Mouse (Mus musculus): Measurements from ENCODE around the gene B4galt5.

- TF ChIP-seq CTCF (IDR thresholded peaks at IDR 0.05; ENCODE audit: low read depth) (no peak), EP300 (IDR thresholded peaks at IDR 0.05; ENCODE audit: low read depth) (no peak)
Observed at GRCm38 (mm10) chr2:167331432-167331921, 17.5 kb downstream of the B4galt5 start.
